Mouse (Mus musculus) heart, postnatal 0 days (tissue): Measurements from ENCODE around the gene Ighmbp2. TPM values are rescaled to one million over a fixed set of nuclear protein-coding genes. Genes with fewer than 3 reads are reported as not detected.
A peak's percentile ranks its signal among the peaks of the same experiment; 100 is the strongest.

Experiments used
- ATAC-seq: fragments of 200-750 bp; cut with Nextera tagmentation; 2 replicates; pipeline ENCODE4 v1.8.0; 2017; ENCODE audit warnings: low read depth, moderate number of reproducible peaks, moderate library complexity; ENCODE audit not compliant: insufficient read depth
- DNase-seq: peaks from one replicate; pipeline ENCODE4 v3.0.0-alpha.2; 2016; ENCODE audit warnings: low spot score
- H3K27ac ChIP-seq: fragments of 300-500 bp; sonication (generic); 2 replicates; pipeline ENCODE4 v1.5.1; 2014; ENCODE audit warnings: low read depth, mild to moderate bottlenecking
- H3K27me3 ChIP-seq: fragments of 300-500 bp; sonication (generic); 2 replicates; pipeline ENCODE4 v1.6.1; 2014; ENCODE audit warnings: low read length, mixed read lengths; ENCODE audit not compliant: control insufficient read depth, insufficient read depth
- H3K36me3 ChIP-seq: fragments of 300-500 bp; sonication (generic); replicated peaks from 2 replicates; pipeline ENCODE4 v1.6.1; 2014; ENCODE audit warnings: low read length, mixed read lengths; ENCODE audit not compliant: control insufficient read depth, insufficient read depth
- H3K4me1 ChIP-seq: fragments of 300-500 bp; sonication (generic); 2 replicates; pipeline ENCODE4 v1.6.1; 2014; ENCODE audit warnings: antibody characterized with exemption; ENCODE audit not compliant: control insufficient read depth, insufficient read depth
- H3K4me2 ChIP-seq: fragments of 300-500 bp; sonication (generic); 2 replicates; pipeline ENCODE4 v1.6.1; 2014; ENCODE audit warnings: low read depth, mild to moderate bottlenecking, low read length, moderate library complexity
- H3K4me3 ChIP-seq: fragments of 300-500 bp; sonication (generic); 2 replicates; pipeline ENCODE4 v1.5.1; 2014; ENCODE audit warnings: low read depth, low read length
- H3K9ac ChIP-seq: fragments of 300-500 bp; sonication (generic); replicated peaks from 2 replicates; pipeline ENCODE4 v1.6.1; 2014; ENCODE audit warnings: low read depth, low read length, mixed read lengths
- H3K9me3 ChIP-seq: fragments of 300-500 bp; sonication (generic); replicated peaks from 2 replicates; pipeline ENCODE4 v1.6.1; 2016; ENCODE audit warnings: low read length; ENCODE audit not compliant: control insufficient read depth
- CTCF ChIP-seq: IDR thresholded peaks from 2 replicates; pipeline ENCODE4 v1.5.1; 2016; ENCODE audit warnings: antibody characterized with exemption, control low read depth, low read depth
- EP300 ChIP-seq: IDR thresholded peaks from 2 replicates; pipeline ENCODE4 v1.6.1; 2016; ENCODE audit warnings: antibody characterized with exemption, low read depth
- WGBS: fragments of 180-500 bp; shearing (Covaris S2); extraction: QIAGEN DNeasy Blood & Tissue Kit; methylation state at CpG from one replicate; pipeline ENCODE4 v1.1.7; 2014; 5-methylcytosine and 5-hydroxymethylcytosine counted together
- polyA plus RNA-seq: library from polyadenylated mRNA; unstranded; fragments of >200 nt; fragmentation: Nextera tagmentation; extraction: Ambion mirVana; gene quantifications from 2 replicates; pipeline ENCODE4 v1.2.1, GENCODE M21; 2015
- total RNA-seq: library from RNA; depleted of rRNA; stranded (reverse); fragments of >200 nt; gene quantifications from 2 replicates; pipeline ENCODE4 v1.2.3, GENCODE M21; 2014; ENCODE audit warnings: low replicate concordance; rRNA removed

The Ighmbp2 gene
- total RNA-seq (4.5 and 5.2 TPM in 2 replicates), polyA plus RNA-seq (3.1 and 3.7 TPM in 2 replicates)

- H3K27ac ChIP-seq: peak within 1 kb of the TSS; percentile 11
- H3K4me2 ChIP-seq: peak within 1 kb of the TSS; percentile 90
- ATAC-seq: peak; percentile 94
- H3K9me3 ChIP-seq: no peaks in the 10 kb centered on the region
- H3K9ac ChIP-seq: peak within 1 kb of the TSS; percentile 80
- H3K27me3 ChIP-seq: no peaks in the 10 kb centered on the region
- under 1% methylated on average over 49 of the region's 49 CpGs for whole genome bisulfite sequencing
- DNase-seq: peak; percentile 89
- H3K36me3 ChIP-seq: peaks cover 35% of the 10 kb centered on the region
- no peak for TF ChIP-seq CTCF
- 0 out of 2 replicates have a peak, but pooled peaks have one; percentile 27 for TF ChIP-seq EP300
- H3K4me3 ChIP-seq: peak within 1 kb of the TSS; percentile 78
- H3K4me1 ChIP-seq: peaks cover 16% of the 10 kb centered on the region
These were observed at the start of gene Ighmbp2, which contains the start of gene Mrpl21 for GRCm38 (mm10) chr19:3282572-3283467. Ighmbp2 (minus strand) TSS chr19:3283017. Mrpl21 (plus strand) TSS chr19:3282901.

GRCm38 (mm10) chr19:3326479-3327047, 43.7 kb upstream of the Ighmbp2 start:
- TF ChIP-seq EP300 (no peak), CTCF (no peak)
- H3K4me2 ChIP-seq: peak overlapping the region; percentile 93
- H3K27ac ChIP-seq: peak overlapping the region; percentile 98
- ATAC-seq (no peak), DNase-seq (peak; percentile 26)
- no peaks in the 10 kb centered on the region for H3K36me3 ChIP-seq
- 60% methylated on average over 12 of the region's 12 CpGs for WGBS
- H3K4me1 ChIP-seq: peaks cover 19% of the 10 kb centered on the region
- no peaks in the 10 kb centered on the region for H3K9me3 ChIP-seq
- H3K4me3 ChIP-seq: no peak overlapping the region
- 0 out of 2 replicates have a peak overlapping the region, but pooled peaks have one; percentile 9 for H3K9ac ChIP-seq
- no peaks in the 10 kb centered on the region for H3K27me3 ChIP-seq

GRCm38 (mm10) chr19:3325771-3326478, 43.1 kb upstream of the Ighmbp2 start:
- no peaks in the 10 kb centered on the region for H3K36me3 ChIP-seq
- H3K27me3 ChIP-seq: no peaks in the 10 kb centered on the region
- H3K4me3 ChIP-seq: peak overlapping the region; percentile 82
- H3K9ac ChIP-seq: peak overlapping the region; percentile 56
- H3K4me1 ChIP-seq: peaks cover 21% of the 10 kb centered on the region
- no peak for TF ChIP-seq CTCF
- no peak for TF ChIP-seq EP300
- peak overlapping the region; percentile 98 for H3K27ac ChIP-seq
- no peak for ATAC-seq
- H3K9me3 ChIP-seq: no peaks in the 10 kb centered on the region
- DNase-seq: peak; percentile 57
- WGBS: 29% methylated on average over 15 of the region's 15 CpGs
- peak overlapping the region; percentile 93 for H3K4me2 ChIP-seq

GRCm38 (mm10) chr19:3324931-3325711, 42.3 kb upstream of the Ighmbp2 start:
- no peak for TF ChIP-seq CTCF
- peak; percentile 91; the same call in 1 of the 2 replicates for TF ChIP-seq EP300
- H3K27ac ChIP-seq: peak overlapping the region; percentile 98
- H3K4me1 ChIP-seq: peaks cover 21% of the 10 kb centered on the region
- H3K4me2 ChIP-seq: peak overlapping the region; percentile 93
- peak overlapping the region; percentile 77 for H3K9ac ChIP-seq
- H3K36me3 ChIP-seq: no peaks in the 10 kb centered on the region
- no peaks in the 10 kb centered on the region for H3K9me3 ChIP-seq
- WGBS: under 1% methylated on average over 59 of the region's 59 CpGs
- ATAC-seq (peak; percentile 68), DNase-seq (peak; percentile 95)
- H3K27me3 ChIP-seq: no peaks in the 10 kb centered on the region
- H3K4me3 ChIP-seq: peak overlapping the region; percentile 82
